Mouse (Mus musculus): ENCODE results near the gene Patl2. TPM values are rescaled to one million over a fixed set of nuclear protein-coding genes. Genes with fewer than 3 reads are reported as not detected.

Gene Patl2
- polyA plus RNA-seq, 1 experiment = 0.23 TPM

DNA sequence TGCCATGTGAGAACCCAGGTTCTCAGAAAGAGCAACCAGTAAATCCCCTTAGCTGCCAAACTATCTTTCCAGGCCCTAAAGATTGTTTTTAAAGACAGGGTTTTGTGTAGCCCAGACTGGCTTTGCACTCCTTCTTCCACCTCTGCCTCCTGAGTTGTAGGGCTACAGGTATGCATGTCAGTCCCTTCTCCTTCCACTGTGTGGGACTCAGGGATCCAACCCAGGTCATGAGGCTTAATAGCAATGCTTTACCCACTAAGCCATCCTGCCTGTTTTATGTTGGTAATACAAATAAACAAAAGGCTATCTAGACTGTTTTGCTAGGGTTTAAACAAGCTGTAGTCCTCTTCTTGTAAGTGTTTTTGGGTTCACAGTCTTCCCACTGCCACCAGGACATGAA lies 28.4 kb downstream of the Patl2 start:
- peaks cover 45% of the 10 kb centered on the region for H3K4me1 ChIP-seq (ENCODE audit: control insufficient read depth, insufficient read depth, low read length)
- no peak overlapping the region for H3K27ac ChIP-seq (ENCODE audit: insufficient read depth, low read depth, low read length)
- TF ChIP-seq CTCF (IDR thresholded peaks at IDR 0.05; ENCODE audit: low read depth, low read length) (no peak), POLR2A (IDR thresholded peaks at IDR 0.05; ENCODE audit: borderline replicate concordance, low read depth, low read length) (no peak)
- no peak overlapping the region for H3K4me3 ChIP-seq (ENCODE audit: insufficient read depth, low read length)

DNA sequence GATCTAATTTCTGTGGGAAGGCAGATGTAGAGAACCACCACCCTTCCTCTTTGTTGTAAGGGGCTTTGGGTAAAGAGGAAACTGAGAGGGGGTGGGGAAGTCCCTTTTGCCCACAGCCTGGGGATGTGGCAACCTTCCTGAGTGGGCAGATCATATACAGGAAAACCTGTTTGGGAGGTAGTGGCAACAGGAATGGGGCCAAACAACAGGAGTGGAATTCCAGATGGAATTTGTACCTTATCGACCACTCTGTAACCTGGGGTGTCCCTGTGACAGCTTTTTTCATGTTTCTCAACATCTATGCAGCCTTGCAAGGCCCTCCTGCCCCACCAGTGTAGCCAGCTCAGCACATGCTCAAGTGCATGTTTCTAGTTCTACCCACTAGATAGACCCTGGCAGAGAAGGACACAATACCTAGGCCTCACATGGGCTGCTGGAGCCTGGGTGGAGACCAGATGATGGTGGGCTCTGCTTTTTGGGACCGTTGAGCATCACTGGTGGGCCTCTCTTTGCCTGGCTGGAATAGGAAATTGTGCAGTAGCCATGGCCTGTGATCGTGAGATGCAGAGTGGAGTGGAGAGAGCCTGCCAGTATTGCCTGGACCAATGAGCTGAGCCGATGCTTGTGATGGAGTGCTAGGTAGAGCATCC lies 29.8 kb downstream of the Patl2 start:
- H3K4me1 ChIP-seq (ENCODE audit: control insufficient read depth, insufficient read depth, low read length) = peaks cover 44% of the 10 kb centered on the region
- H3K4me3 ChIP-seq (ENCODE audit: insufficient read depth, low read length) = no peak overlapping the region
- TF ChIP-seq POLR2A (IDR thresholded peaks at IDR 0.05; ENCODE audit: borderline replicate concordance, low read depth, low read length) (no peak), CTCF (IDR thresholded peaks at IDR 0.05; ENCODE audit: low read depth, low read length) (no peak)
- peak overlapping the region; percentile 20; the same call in 1 of the 2 replicates for H3K27ac ChIP-seq (ENCODE audit: insufficient read depth, low read depth, low read length)

DNA sequence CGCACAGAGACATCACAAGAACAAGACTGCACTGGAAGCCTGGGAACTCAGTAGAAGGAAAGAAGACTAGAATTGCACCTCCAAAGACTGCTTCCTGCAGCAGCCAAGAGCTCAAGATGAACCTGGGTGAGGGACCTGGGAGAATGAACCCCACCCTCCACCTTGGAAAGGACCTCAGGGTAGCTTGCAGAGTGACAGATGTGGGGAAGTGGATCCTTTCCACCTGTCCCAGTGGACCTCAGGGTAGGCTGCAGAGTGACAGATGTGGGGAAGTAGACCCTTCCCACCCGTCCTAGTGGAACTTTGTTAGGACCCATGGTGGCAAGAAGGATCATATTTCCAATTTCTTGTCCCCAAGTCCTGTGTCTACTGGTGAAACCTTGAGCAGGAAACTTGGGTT lies 30.7 kb downstream of the Patl2 start:
- H3K4me3 ChIP-seq (ENCODE audit: insufficient read depth, low read length) = no peak overlapping the region
- H3K4me1 ChIP-seq (ENCODE audit: control insufficient read depth, insufficient read depth, low read length) = peaks cover 52% of the 10 kb centered on the region
- H3K27ac ChIP-seq (ENCODE audit: insufficient read depth, low read depth, low read length) = peak overlapping the region; percentile 42
- TF ChIP-seq POLR2A (IDR thresholded peaks at IDR 0.05; ENCODE audit: borderline replicate concordance, low read depth, low read length) (no peak), CTCF (IDR thresholded peaks at IDR 0.05; ENCODE audit: low read depth, low read length) (no peak)

DNA sequence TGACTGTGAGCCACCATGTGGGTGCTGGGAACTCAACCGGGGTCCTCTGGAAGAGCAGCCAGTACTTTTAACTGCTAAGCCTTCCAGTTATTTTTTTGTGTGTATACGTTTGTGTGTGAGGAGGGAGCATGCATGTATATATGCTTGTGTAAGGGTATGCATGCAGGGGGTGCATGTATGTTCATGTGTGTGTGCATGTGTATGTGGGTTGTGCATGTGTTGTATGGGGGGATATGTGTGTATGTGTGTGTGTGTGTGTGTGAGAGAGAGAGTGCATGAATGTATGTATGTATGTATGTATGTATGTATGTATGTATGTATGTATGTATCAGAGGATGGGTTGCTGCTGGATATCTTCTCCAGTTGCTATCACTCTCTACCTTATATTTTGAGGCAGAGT lies 31.5 kb downstream of the Patl2 start:
- Histone ChIP-seq H3K27ac (ENCODE audit: insufficient read depth, low read depth, low read length) (no peak overlapping the region), H3K4me3 (ENCODE audit: insufficient read depth, low read length) (no peak overlapping the region), H3K4me1 (ENCODE audit: control insufficient read depth, insufficient read depth, low read length) (peaks cover 58% of the 10 kb centered on the region)
- no peak for TF ChIP-seq POLR2A (IDR thresholded peaks at IDR 0.05; ENCODE audit: borderline replicate concordance, low read depth, low read length)
- TF ChIP-seq CTCF (IDR thresholded peaks at IDR 0.05; ENCODE audit: low read depth, low read length) = no peak

DNA sequence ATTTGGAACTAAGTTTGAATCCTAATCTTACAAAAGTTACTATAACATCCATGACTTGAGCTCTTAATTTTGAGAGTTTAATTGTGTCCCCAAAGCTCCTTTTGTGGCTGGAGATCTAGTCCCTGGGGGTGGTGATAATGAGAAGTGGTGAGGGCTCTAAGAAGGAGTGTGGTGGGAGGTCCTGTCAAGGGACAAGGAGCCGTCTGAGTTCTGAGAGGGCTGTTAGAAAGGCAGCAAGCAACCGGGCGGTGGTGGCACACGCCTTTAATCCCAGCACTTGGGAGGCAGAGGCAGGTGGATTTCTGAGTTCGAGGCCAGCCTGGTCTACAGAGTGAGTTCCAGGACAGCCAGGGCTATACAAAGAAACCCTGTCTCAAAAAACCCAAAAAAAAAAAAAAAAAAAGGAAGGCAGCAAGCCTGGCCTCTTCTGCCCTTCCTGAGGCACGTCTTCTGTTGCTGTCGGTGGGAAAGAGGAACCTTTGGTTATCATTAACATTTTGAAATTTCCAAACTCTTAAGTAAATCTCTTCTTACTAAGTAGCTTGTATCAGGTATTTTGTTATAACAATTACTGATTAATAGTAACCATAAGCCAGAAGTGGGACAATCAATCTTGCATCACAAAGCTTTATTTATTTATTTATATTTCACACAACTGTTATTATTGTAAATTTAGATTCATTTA lies 32.2 kb downstream of the Patl2 start:
- H3K4me1 ChIP-seq (ENCODE audit: control insufficient read depth, insufficient read depth, low read length) = peaks cover 58% of the 10 kb centered on the region
- no peak for TF ChIP-seq POLR2A (IDR thresholded peaks at IDR 0.05; ENCODE audit: borderline replicate concordance, low read depth, low read length)
- no peak for TF ChIP-seq CTCF (IDR thresholded peaks at IDR 0.05; ENCODE audit: low read depth, low read length)
- H3K27ac ChIP-seq (ENCODE audit: insufficient read depth, low read depth, low read length) = peak overlapping the region; percentile 30
- no peak overlapping the region for H3K4me3 ChIP-seq (ENCODE audit: insufficient read depth, low read length)

DNA sequence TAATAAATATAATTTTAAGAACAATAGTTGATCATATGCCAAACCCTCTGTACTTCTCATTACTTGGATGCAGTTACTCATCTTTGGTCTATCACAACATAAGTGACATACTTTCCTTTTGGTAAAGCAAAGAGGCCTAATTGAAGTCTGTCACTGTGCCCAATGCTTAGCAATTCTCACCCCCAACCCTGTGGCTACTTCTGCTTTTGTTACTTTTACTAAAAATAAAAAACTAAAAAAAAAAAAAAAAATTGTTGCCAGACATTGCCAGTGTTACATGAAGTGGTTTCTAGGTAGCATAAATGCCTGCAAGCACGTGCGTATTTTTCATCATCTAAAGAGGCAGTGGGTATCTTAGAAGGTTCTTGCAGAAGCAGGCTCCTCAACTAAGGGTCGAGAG lies 33.1 kb downstream of the Patl2 start:
- Histone ChIP-seq H3K27ac (ENCODE audit: insufficient read depth, low read depth, low read length) (peak overlapping the region; percentile 30), H3K4me1 (ENCODE audit: control insufficient read depth, insufficient read depth, low read length) (peaks cover 58% of the 10 kb centered on the region), H3K4me3 (ENCODE audit: insufficient read depth, low read length) (no peak overlapping the region)
- TF ChIP-seq CTCF (IDR thresholded peaks at IDR 0.05; ENCODE audit: low read depth, low read length) (no peak), POLR2A (IDR thresholded peaks at IDR 0.05; ENCODE audit: borderline replicate concordance, low read depth, low read length) (no peak)

DNA sequence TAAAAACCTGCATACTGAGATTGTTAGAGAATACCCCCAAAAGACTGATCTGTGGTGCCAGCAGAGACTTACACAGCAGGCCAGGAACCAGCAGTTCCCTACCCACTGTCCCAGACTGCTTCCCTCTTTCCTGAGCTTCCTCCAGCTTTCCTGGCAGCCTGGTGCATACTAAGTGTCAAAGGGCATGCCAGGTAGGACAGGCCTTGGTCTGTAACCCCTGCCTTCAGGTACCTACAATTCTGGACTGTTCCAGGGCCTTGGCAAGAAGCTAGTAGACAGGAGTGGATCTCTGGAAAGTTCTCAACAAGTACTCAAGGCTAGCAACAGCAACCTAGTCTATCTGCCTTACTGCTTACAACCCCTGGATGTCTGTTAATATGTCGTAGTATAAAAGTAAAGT lies 34.8 kb downstream of the Patl2 start:
- TF ChIP-seq CTCF (IDR thresholded peaks at IDR 0.05; ENCODE audit: low read depth, low read length) = no peak
- TF ChIP-seq POLR2A (IDR thresholded peaks at IDR 0.05; ENCODE audit: borderline replicate concordance, low read depth, low read length) = no peak
- H3K4me3 ChIP-seq (ENCODE audit: insufficient read depth, low read length) = peak overlapping the region; percentile 84; the same call in 1 of the 2 replicates
- H3K4me1 ChIP-seq (ENCODE audit: control insufficient read depth, insufficient read depth, low read length) = peaks cover 55% of the 10 kb centered on the region
- no peak overlapping the region for H3K27ac ChIP-seq (ENCODE audit: insufficient read depth, low read depth, low read length)

DNA sequence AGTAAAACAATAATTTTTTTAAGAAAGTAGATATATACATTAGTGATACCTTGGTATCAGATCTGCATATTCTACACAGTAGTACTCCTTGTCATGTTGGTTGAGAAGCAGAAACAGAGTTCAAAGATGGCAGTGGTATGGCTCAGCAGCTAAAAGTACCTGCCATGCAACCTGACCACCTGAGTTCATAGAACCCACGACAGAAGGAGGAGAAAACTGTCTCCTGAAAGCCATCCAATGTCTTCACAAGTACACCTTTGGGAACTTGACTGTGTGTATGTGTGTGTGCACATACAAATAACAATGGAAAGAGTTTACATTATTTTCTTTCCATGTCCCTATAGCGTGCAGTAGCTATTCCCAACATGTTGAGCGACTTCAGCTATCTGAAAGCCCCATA lies 36.3 kb downstream of the Patl2 start:
- Histone ChIP-seq H3K4me3 (ENCODE audit: insufficient read depth, low read length) (peak overlapping the region; percentile 84), H3K4me1 (ENCODE audit: control insufficient read depth, insufficient read depth, low read length) (peaks cover 47% of the 10 kb centered on the region)
- TF ChIP-seq CTCF (IDR thresholded peaks at IDR 0.05; ENCODE audit: low read depth, low read length) (no peak), POLR2A (IDR thresholded peaks at IDR 0.05; ENCODE audit: borderline replicate concordance, low read depth, low read length) (no peak)

DNA sequence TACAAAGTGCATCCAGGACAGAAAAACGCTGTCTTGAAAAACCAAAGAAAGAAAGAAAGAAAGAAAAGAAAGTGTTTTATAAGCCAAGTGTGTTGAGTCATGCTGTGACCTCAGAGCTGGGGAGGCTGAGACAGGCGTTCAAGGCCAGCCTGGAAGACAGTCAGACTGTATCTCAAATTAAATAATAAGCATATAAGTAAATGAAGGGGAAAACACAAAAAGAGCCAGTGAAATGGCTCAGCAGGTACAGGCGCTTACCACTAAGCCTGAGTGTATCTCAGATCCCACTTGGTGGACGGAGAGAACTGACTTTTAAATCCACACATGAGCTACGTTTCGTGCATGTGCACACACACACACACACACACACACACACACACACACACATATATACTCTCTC lies 36.7 kb downstream of the Patl2 start:
- Histone ChIP-seq H3K27ac (ENCODE audit: insufficient read depth, low read depth, low read length) (no peak overlapping the region; the same call in 1 of the 2 replicates), H3K4me3 (ENCODE audit: insufficient read depth, low read length) (peak overlapping the region; percentile 84), H3K4me1 (ENCODE audit: control insufficient read depth, insufficient read depth, low read length) (peaks cover 43% of the 10 kb centered on the region)
- TF ChIP-seq POLR2A (IDR thresholded peaks at IDR 0.05; ENCODE audit: borderline replicate concordance, low read depth, low read length) (no peak), CTCF (IDR thresholded peaks at IDR 0.05; ENCODE audit: low read depth, low read length) (no peak)

More for the DNA sequence above, 36.3 kb downstream of the Patl2 start:
- no peak overlapping the region for H3K27ac ChIP-seq (ENCODE audit: insufficient read depth, low read depth, low read length)

DNA sequence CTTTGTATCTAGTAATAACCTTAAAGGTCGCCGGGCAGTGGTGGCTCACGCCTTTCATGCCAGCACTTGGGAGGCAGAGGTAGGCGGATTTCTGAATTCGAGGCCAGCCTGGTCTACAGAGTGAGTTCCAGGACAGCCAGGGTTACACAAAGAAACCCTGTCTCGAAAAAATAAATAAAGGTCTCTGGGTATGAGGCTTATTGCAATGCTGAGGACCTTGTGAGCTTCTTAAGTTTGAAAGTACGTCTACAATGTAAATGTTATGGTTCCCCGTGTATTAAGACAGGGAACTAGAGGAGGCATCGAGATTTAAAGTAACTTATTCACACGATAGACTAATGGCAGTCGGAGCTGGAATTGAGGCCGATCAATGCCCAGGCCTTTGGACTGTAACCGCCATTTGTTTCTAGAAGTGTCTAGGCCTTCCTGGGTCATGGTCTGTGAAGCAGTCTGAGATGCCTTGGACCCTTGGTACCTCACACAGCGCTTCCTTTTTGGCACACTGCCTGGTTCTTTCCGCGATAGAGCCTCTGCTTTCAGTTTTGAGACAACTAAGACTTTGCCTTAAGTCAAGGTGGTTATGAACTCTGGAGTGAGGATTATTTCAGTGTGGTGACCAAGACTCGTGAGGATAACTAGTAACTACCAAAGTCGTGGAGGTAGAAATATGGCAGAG lies 37.6 kb downstream of the Patl2 start:
- Histone ChIP-seq H3K4me3 (ENCODE audit: insufficient read depth, low read length) (peak overlapping the region; percentile 84), H3K27ac (ENCODE audit: insufficient read depth, low read depth, low read length) (peak overlapping the region; percentile 84), H3K4me1 (ENCODE audit: control insufficient read depth, insufficient read depth, low read length) (peaks cover 37% of the 10 kb centered on the region)
- no peak for TF ChIP-seq CTCF (IDR thresholded peaks at IDR 0.05; ENCODE audit: low read depth, low read length)
- TF ChIP-seq POLR2A (IDR thresholded peaks at IDR 0.05; ENCODE audit: borderline replicate concordance, low read depth, low read length) = no peak
